Mouse (Mus musculus) ovary, adult 18-20 months (tissue): ENCODE data around the gene Mafg.

Experiments used
- DNase-seq: peaks from one replicate; pipeline ENCODE4 v3.0.0; 2022; ENCODE audit warnings: low spot score, mixed read lengths

Mafg gene

DNA sequence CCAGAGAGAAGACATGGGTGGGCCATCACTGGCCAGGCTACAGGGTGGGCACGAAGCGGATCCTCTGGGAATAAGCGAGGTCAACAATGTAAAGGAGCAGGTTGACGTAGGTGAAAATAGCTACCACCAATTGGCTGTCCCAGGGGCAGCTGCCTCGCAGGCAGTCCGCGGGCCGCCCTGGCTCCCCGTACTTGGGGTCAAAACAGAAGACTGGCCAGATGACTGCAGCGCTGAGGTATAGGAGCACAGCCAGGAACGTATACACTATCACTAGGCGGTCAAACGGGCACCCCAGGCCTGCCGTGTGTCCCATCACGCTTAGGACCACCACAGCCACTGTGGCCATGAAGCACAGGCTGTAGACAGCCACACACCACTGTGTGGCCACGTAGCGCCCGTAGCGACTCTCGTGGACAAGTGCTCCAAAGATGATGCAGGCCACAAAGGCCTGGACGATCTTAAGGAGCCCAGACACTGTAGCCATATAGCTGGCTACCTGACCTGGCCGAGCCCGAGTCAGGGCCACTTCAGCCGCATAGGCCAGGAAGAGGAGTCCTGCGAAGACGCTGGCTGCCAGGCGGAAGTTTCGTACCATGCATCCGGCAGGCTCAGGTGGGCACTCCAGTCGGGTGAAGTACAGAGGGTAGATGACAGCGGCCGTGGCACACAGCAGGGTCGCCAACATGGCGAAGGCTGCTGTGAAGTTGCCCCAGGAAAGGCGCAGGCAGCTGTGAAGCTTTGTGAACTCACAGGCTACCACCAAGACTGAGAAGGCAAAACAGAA lies 13.8 kb upstream of the Mafg start:
- no peak for DNase-seq

DNA sequence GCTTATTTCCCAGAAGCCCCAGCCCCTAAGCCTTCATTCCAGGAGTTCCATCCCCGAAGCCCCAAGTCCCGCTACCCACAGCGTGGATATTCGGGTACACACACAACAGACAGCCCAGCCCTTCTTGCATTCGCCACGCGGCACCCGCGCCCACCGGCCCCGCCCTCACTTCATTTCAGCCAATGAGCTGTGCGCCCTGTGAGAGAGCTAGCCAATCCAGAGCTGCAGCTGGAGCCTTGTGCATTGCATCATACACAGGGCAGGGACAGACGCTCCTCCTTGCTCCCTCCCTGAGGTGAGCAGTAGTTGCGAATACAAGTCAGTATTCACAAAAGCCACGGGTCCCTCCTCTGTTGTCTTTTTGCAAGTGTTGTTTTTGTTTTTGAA lies 10.2 kb upstream of the Mafg start, which contains the start of gene Pycr1:
Gene Pycr1 (minus strand): TSS at position 169 of the 387 bp plus-strand sequence.
- DNase-seq: peak; percentile 89

DNA sequence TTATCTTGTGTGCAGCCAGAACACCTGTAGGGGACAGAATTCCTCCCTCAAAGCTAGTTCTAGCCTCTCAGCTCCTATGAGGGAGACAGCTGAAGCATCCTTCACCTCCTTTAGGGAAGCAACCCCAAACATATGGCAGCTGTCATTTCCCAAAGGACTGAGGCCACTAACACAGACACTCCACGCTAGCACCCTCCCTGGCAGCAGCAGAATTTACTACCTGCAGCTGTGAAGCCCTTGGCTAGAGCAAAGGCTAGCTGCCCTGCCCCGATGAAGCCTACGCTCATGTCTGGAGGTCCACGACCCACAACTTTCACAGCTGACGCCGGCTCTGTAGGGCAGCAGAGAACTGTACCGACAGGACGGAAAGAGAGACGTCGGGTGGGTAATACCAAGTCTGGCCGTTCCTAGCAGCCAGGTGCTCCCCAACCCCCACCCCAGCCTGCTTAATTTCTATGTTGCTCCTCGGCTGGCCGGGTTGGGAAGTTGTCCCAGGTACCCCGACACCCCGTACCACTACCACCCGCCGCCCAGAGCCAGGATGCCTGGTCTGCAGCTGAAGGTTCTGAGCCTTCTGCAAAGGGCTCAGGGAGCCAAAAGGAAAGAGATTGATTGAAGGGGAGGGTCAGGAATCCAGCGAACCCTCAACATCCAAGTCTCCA lies 9.7 kb upstream of the Mafg start:
- DNase-seq: no peak

DNA sequence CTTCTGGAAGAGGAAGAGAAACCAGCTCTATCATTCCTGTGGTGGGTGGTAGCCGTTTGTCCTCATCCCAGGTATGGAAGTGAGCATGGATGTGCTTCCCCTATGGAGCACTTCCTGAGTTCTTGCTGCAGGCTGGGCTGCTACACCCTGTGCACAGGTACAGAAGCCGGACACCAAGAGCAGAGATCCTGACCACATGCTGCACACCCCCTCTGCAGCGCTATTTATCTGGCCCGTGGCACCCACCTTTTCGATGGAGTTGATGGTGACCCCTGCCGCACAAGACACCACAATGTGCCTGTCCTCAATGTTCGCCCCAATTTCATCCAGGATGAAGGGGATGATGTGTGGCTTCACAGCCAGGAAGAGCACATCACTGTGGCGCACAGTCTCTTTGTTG lies 8.5 kb upstream of the Mafg start:
- DNase-seq: no peak

DNA sequence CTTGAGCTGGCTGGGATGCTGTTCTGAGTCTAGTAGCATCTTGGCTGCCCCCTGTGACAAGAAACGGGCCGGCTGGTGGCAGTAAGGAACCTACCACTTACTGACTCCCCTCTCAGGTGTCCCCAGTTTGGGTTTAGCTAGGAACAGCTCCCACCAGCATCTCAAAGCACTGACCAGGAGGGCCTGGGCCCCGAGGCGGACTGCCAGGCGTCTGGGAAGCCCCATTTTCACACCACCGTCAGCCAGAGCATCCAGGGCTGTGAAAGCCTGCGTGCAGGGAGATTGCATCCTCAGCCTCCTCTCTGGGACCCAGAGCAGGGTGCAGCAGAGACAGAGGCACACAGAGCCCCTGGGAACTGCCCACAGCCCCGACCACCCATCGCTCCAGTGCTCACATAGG lies 7.9 kb upstream of the Mafg start:
- no peak for DNase-seq

DNA sequence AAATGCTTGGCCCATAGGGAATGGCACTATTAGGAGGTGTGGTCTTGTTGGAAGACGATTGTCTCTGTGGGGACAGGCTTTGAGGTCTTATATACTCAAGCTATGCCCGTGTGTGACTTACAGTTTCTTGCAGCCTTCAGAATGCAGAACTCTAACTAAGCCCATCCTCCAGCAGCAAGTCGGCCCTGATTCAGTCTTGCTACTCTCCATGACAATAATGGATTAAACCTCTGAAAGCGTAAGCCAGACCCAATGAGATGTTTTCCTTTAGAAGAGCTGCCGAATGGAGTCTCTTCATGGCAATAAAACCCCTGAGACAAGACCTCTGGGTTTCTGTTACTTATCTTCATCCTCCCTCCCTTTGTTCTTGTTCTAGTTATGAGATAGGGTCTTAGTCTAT lies 1.4 kb upstream of the Mafg start:
- no peak for DNase-seq

DNA sequence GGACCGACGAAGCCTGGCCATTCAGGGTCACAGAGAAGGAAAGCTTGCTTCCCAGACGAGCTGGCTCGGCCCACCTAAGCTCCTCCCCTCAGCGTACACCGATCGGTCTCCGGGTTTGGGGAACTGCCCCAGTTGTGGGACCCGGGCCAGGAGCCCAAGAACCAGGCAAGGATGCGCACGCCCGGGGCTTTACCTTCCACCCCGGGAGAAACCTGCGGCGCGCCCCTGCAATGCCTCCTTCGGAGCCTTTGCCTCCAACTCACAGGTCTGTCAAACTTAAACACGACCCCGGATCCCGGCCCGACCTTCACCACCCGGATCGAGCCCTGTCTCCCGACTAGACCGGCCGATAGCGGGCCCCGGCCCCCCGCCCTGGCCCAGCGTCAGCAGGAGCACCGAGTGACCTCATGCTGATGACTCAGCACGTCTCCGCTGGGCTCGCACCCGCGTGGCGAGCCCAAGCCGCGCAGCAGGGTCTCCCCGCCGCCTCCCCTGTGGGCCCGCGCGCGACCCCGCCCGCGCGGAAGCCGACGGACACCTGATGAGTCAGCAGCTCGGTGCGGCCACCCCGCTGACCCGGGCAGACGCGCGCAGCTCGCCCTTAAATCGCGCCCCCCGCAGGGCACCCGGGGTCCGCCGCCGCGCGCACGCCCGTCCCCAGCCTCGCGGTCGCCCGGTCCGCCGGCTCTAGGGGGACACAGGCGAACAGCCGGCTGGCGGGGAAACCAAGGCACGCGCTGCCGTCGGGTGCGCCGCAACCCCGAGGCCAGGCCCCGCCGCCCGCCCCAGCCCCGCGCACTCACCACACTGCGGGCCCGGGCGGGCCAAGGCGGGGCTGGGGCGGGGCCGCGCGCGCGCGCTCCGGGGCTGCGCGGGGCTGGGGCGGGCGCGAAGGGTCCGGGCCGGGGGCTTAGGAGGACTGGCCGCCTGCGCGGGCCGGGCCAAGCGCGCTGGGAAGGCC lies 561 bp downstream of the Mafg start:
- peak; percentile 76 for DNase-seq

DNA sequence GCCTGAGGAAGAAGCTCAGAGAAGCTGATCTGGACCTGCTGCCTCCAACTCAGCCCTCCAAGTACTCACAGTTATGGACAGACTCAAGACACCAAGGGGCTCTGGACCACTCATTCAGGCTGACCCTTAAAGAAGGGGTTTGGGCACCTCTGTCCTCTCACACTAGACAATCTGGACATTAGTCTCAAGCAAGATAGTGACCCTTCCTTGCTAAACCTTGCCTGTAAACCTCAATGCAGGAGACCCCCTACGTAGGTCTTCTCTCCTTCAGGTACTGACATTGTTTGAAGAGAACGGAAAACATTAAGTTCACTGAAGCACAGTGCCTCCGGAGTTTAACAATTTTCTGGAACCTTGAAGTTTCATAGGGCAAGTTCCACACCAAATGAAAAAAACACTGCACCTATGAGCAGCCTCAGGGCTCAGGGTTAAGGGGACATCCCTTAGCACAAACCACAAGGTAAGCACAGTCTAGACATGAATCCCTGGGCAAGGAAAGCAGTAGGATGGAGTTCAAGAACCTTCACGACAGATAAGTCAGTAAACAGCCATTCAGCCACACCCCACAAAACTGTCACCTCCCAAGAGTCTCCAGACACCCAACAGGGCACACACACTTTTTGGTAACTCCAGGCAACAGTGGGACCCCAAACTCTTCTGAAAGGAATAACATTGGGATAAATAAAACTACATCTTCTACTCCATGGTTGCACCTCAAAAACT lies 1.5 kb downstream of the Mafg start:
- no peak for DNase-seq

DNA sequence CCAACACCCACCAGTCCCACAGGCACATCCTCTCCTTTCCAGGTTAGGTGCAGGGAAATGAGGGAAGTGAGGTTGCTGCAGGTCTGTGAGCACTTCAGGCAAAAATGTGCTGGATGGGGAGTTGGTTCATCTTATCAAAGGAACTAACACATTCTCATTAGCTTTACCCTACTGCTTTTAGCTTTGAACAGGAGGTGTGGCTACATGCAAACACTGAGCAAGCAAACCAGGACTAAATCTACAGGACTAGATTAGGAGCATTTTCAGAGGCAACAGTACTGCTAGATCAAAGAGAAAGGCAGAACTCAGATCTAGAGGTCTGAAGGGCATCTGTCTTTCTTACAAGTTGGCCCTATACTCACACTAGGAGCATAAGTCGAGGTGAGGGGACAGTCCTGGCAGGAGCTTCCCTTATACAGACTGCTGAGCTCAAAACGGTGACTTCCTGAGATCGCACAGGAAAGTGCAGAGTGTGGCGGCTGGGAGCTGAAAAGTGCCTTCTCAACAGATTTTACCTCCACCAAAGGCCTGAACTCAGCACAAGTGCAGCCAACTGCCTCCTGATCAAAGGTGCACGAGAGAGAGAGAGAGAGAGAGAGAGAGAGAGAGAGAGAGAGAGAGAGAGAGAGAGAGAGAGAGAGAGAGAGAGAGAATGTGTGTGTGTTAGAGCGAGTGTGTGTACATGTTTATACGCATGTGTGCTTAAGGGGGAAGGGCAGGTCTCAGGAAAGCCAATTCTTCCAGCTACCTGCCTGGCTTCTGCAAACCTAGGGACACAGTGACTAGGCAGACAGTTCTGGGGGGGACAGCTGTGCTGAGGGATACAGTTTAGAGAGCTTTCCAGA lies 2.3 kb downstream of the Mafg start:
- DNase-seq: no peak

DNA sequence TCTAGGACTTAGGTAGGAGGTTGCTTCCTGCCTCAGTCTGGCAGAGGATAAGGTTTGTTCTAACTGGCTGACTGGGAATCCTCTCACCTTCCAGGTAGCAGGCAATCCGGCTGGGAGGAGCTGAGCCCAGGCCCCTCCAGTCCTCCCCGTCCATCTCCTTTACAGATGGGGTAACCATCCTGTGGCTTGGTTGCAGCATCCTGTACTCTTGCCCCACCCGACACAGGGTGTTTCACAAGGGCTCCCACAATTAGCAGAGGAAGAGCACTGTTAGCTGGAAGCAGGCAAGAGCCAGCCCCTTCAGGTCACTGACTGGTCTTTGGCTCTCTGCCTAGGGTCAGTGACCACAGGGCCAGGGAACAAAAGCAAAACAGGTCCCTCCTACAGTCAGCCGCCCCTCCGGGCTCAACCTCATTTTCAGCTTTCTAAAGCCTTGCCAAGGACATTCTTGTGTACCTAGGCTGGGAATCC lies 3.0 kb downstream of the Mafg start:
- DNase-seq: no peak

DNA sequence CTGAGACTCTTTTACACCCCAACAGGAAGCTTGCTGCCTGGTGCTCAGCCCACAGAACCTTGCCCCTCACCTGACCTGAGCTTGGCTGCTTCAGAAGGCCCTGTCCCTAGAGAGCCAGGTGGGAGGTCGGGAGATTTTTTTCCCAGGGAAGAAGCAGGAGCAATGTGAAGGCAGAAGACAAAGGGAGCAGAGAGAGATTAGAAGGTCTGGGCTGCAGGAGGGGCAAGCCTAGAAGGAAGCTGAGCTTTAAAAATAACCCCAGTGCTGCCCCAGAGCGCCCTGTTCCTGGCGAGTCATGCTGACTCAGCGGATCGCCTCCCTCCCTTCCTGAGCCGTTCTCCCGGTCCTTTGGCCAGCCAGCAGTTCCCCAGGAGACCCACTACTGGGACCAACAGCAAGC lies 3.5 kb downstream of the Mafg start:
- DNase-seq: no peak

DNA sequence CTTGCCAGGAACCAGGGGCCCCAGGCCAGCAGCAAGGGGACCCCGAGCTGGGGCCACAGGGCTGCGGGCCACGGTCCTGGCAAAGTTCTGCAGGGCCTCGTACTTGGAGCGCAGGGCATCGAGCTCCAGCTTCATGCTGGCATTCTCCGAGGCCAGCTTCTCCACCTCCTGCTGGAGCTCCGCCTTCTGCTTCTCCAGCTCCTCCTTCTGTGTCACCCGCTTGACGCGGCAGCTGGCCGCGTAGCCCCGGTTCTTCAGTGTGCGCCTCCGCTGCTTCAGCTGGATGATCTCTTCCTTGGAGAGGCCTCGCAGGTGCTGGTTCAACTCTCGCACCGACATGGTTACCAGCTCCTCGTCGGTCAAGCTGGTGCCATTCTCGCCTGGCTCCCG lies 4.1 kb downstream of the Mafg start:
- DNase-seq: no peak

DNA sequence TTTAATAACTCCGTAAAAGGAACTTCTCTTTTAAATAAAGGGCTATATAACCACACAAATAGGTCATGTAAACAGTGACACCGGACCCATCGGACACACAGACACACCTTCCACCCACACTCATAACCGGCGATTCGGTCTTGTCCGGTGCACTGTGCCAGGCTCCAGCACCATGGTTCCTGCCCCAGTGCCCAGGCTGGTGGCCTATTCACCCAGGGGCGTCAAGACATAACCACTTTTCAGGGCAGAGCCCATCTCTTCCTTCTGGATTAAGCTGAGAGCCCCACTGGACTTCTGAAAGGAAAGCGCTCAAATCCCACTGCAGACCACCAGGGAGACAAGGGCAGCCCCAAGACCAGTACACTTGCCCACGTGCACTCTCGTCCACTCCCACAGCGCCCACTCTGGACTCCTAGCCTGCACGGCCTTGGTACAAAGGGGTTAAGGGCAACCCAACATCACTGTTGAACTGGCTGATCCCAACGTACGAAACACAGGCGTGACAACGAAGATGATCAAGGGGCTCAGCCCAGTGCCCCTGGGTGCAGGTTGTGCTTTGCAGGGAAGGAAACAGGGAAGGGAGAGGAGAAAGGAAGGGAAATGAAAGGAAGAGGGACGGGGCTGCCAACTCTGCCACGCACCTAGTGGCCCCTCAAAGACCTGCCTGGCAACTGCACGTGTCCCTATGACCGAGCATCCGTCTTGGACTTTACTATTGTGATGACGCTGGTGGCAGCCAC lies 4.6 kb downstream of the Mafg start:
- DNase-seq: no peak

DNA sequence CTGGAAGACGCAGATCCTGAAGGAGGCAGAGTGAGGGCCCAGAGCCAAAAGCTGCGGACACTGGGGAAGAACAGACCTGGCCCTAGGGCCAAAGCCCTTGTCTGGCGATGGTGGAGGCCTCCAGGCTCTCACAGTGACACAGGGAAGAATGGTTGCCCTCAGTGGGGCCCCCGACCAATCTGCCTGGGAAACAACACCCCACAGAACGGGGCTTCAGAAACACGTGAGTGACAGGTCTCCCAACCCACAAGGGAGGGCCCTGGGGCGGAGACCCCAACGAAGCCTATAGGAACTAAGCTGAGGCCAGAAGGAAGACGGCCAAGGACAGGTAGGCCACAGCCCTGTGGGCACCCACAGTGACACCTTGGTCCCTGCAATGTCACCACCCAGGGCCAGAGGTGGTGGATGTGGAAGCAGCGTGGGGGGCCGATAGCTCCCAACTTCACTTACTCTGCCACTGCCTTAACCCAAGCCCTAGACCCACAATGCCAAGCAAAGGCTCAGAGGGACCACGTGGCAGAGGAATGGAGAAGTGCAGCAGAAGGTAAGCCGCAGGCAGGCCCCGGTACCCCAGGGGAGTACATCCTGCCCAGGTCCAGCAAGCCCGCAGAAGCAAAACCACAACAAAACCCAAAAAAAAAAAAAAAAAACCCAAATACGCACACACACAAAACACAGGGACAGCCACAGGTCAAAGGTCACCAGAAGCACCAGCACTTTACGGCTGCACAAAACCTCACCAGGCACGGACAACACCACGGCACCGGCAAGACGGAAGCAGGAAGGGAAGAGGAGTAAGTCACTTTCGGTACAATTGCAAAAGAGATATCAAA lies 5.7 kb downstream of the Mafg start:
- no peak for DNase-seq

DNA sequence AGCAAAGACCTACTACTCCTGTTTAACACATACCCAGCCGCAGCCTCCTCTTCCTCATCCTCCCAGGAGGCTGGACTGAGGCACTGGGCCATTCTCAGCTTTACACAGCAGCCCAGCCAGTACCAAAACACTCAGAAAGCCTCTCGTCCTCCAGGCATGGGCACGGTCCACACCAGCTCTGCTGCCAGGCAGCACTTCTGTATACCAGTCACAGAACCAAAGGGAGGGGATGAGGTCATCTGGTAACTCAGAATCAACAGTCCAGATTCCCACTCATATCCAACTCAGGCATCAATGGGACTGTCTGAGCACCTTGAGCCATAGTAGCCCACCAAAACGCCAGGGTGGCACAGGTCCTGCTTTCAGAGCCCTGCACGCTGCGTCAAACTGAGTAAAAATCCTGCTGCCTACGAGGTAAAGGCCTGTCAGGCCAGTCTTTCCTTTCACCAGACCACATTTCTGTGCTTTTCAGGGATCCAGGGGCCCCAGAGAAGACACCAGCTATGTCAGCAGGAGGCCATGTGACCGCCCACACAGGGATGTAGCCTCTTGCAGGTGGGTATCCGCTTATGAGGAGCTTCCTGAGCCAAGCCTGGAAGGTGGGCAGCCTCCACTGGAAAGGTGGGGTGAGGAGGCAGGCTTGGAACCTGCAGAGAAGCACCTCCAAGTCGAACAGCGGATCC lies 6.5 kb downstream of the Mafg start:
- DNase-seq: no peak

DNA sequence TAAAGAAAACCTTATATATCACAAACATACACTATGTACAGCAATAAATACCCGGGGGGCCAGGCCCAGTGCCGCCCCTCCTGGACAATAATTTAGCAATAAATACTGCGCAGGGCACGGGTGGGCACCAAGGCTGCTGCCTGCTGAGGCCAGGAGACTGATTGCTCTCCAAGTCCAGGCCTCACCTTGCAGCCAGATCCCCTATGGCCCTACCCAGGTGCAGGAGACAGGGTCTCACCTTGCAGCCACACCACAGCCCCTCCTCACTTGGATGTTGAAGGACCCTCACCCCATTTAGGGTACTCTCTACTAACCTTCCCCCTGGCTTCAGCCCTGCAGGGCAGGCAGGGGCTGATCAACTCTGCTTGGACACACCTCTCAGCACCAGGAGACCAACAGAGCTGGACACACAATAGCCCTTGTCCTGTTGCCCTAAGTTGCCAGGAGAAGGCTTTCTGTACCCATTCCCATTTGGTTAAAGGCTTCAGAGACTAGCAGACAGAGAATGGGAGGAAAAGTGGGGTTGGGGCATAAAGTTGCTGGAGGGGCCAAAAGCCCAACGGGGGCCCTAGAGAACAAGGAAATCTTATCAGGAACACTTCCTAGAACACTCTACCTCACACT lies 8.1 kb downstream of the Mafg start, which contains the start of gene Sirt7:
Gene Sirt7 (minus strand): TSS at position 89 of the 624 bp plus-strand sequence.
- DNase-seq: no peak

DNA sequence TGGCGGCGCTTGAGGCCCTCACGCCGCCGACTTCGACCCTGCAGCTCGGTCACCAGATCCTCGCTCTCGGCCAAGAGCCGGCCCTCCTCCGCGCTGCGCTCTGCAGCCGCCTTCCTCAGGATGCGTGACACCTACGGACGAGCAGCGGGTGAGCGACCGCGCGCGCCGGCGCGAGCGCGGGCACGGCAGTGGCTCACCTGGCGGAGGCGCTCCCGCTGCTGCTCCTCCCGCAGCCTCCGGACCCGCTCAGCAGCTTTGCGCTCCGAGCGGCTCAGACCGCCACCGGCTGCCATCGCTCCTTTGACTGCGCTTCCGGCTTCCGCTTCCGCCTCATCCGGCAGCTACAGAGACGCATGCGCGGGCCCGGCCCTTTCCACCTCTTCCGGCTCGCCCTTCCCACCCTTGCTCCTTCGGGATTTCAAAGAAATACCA lies 8.7 kb downstream of the Mafg start:
- peak; percentile 72 for DNase-seq
